Mouse (Mus musculus) stomach, embryonic 16.5 days (tissue): ENCODE measurements at regions not wholly inside any gene's neighbourhood (a gene's known extent, or its start where the extent isn't known, plus 50 kb on each side); places are given as distances from the start of the nearest gene placed in this dataset.

Source experiments
- ATAC-seq: fragments of 200-750 bp; cut with Nextera tagmentation; 2 replicates; pipeline ENCODE4 v1.8.0; 2017; ENCODE audit warnings: moderate number of reproducible peaks, moderate TSS enrichment; ENCODE audit not compliant: insufficient read depth, low FRiP score
- H3K27ac ChIP-seq: fragments of 300-500 bp; sonication (generic); 2 replicates; pipeline ENCODE4 v1.5.1; 2014; ENCODE audit warnings: low read length
- H3K27me3 ChIP-seq: fragments of 300-500 bp; sonication (generic); 2 replicates; pipeline ENCODE4 v1.6.1; 2014; ENCODE audit warnings: low read length, control low read depth, mixed read lengths; ENCODE audit not compliant: control insufficient read depth, insufficient read depth
- H3K36me3 ChIP-seq: fragments of 300-500 bp; sonication (generic); 2 replicates; pipeline ENCODE4 v1.6.1; 2014; ENCODE audit warnings: low read length; ENCODE audit not compliant: control insufficient read depth, insufficient read depth
- H3K4me1 ChIP-seq: fragments of 300-500 bp; sonication (generic); 2 replicates; pipeline ENCODE4 v1.6.1; 2014; ENCODE audit warnings: low read length, control low read depth, mixed read lengths; ENCODE audit not compliant: control insufficient read depth, insufficient read depth
- H3K4me2 ChIP-seq: fragments of 300-500 bp; sonication (generic); 2 replicates; pipeline ENCODE4 v1.6.1; 2014; ENCODE audit warnings: low read depth, low read length, mixed read lengths
- H3K4me3 ChIP-seq: fragments of 300-500 bp; sonication (generic); replicated peaks from 2 replicates; pipeline ENCODE4 v1.5.1; 2014; ENCODE audit warnings: mild to moderate bottlenecking, low read length
- H3K9ac ChIP-seq: fragments of 300-500 bp; sonication (generic); 2 replicates; pipeline ENCODE4 v1.6.1; 2014; ENCODE audit warnings: low read length
- H3K9me3 ChIP-seq: fragments of 300-500 bp; sonication (generic); replicated peaks from 2 replicates; pipeline ENCODE4 v1.6.1; 2016; ENCODE audit warnings: low read length, control low read depth; ENCODE audit not compliant: control insufficient read depth
- WGBS: fragments of 180-500 bp; shearing (Covaris S2); extraction: QIAGEN DNeasy Blood & Tissue Kit; methylation state at CpG from one replicate; pipeline ENCODE4 v1.1.7; 2014; 5-methylcytosine and 5-hydroxymethylcytosine counted together

GRCm38 (mm10) chr1:77028216-77028615 lies 486.7 kb downstream of the Epha4 start:
- 77% methylated on average over 6 of the region's 6 CpGs for WGBS
- Histone ChIP-seq H3K4me3 (no peak overlapping the region), H3K9me3 (no peaks in the 10 kb centered on the region), H3K4me1 (no peaks in the 10 kb centered on the region), H3K27ac (no peak overlapping the region), H3K4me2 (no peak overlapping the region), H3K36me3 (no peaks in the 10 kb centered on the region), H3K27me3 (no peaks in the 10 kb centered on the region), H3K9ac (no peak overlapping the region)
- ATAC-seq = no peak

GRCm38 (mm10) chr1:77029091-77029490 lies 485.8 kb downstream of the Epha4 start:
- Histone ChIP-seq H3K4me2 (no peak overlapping the region), H3K4me1 (no peaks in the 10 kb centered on the region), H3K4me3 (no peak overlapping the region), H3K27ac (no peak overlapping the region), H3K9me3 (no peaks in the 10 kb centered on the region), H3K9ac (no peak overlapping the region), H3K27me3 (no peaks in the 10 kb centered on the region), H3K36me3 (no peaks in the 10 kb centered on the region)
- no peak for ATAC-seq
- 70% methylated on average over 6 of the region's 6 CpGs for WGBS

GRCm38 (mm10) chr1:77043749-77044564 lies 470.9 kb downstream of the Epha4 start:
- WGBS = 35% methylated on average over 14 of the region's 14 CpGs
- no peaks in the 10 kb centered on the region for H3K9me3 ChIP-seq

GRCm38 (mm10) chr1:77048720-77049406 lies 466.0 kb downstream of the Epha4 start:
- Histone ChIP-seq H3K27me3 (no peaks in the 10 kb centered on the region), H3K27ac (no peak overlapping the region), H3K4me3 (no peak overlapping the region), H3K9me3 (no peaks in the 10 kb centered on the region), H3K4me1 (0 out of 2 replicates have a peak, but pooled peaks cover 2% of the 10 kb centered on the region), H3K4me2 (no peak overlapping the region), H3K9ac (no peak overlapping the region), H3K36me3 (no peaks in the 10 kb centered on the region)
- no peak for ATAC-seq
- 91% methylated on average over 7 of the region's 7 CpGs for WGBS

More at GRCm38 (mm10) chr1:77043749-77044564, 470.9 kb downstream of the Epha4 start:
- peak overlapping the region; percentile 6; the same call in 1 of the 2 replicates for H3K4me2 ChIP-seq
- H3K9ac ChIP-seq = no peak overlapping the region
- no peaks in the 10 kb centered on the region for H3K27me3 ChIP-seq
- no peak overlapping the region for H3K27ac ChIP-seq
- H3K36me3 ChIP-seq = no peaks in the 10 kb centered on the region
- H3K4me1 ChIP-seq = peaks cover 8% of the 10 kb centered on the region; the same call in 1 of the 2 replicates
- H3K4me3 ChIP-seq = no peak overlapping the region
- no peak for ATAC-seq

- peak; percentile 69; the same call in 1 of the 2 replicates for ATAC-seq
- Histone ChIP-seq H3K4me2 (no peak overlapping the region), H3K36me3 (no peaks in the 10 kb centered on the region), H3K27ac (no peak overlapping the region), H3K9ac (no peak overlapping the region), H3K4me3 (no peak overlapping the region), H3K9me3 (no peaks in the 10 kb centered on the region), H3K4me1 (no peaks in the 10 kb centered on the region), H3K27me3 (no peaks in the 10 kb centered on the region)
- WGBS = 38% methylated on average over 5 of the region's 5 CpGs
Observed at GRCm38 (mm10) chr1:77051239-77051638, 463.6 kb downstream of the Epha4 start.

- Histone ChIP-seq H3K4me1 (no peaks in the 10 kb centered on the region), H3K36me3 (no peaks in the 10 kb centered on the region), H3K4me2 (no peak overlapping the region), H3K27ac (no peak overlapping the region), H3K9ac (no peak overlapping the region), H3K9me3 (no peaks in the 10 kb centered on the region), H3K27me3 (no peaks in the 10 kb centered on the region), H3K4me3 (no peak overlapping the region)
- WGBS = 67% methylated on average over 4 of the region's 4 CpGs
- ATAC-seq = no peak
Observed at GRCm38 (mm10) chr1:77053837-77054540, 460.9 kb downstream of the Epha4 start.

GRCm38 (mm10) chr1:77062468-77062867 lies 452.4 kb downstream of the Epha4 start:
- Histone ChIP-seq H3K9me3 (no peaks in the 10 kb centered on the region), H3K4me3 (no peak overlapping the region), H3K27ac (no peak overlapping the region), H3K4me2 (no peak overlapping the region), H3K27me3 (0 out of 2 replicates have a peak, but pooled peaks cover 3% of the 10 kb centered on the region), H3K9ac (no peak overlapping the region), H3K36me3 (no peaks in the 10 kb centered on the region), H3K4me1 (no peaks in the 10 kb centered on the region)
- no peak for ATAC-seq
- 94% methylated on average over 3 of the region's 3 CpGs for WGBS

GRCm38 (mm10) chr1:77073071-77073470 lies 441.8 kb downstream of the Epha4 start:
- no peak overlapping the region for H3K27ac ChIP-seq
- no peak overlapping the region for H3K9ac ChIP-seq
- H3K27me3 ChIP-seq = no peaks in the 10 kb centered on the region
- H3K4me2 ChIP-seq = no peak overlapping the region
- peaks cover 8% of the 10 kb centered on the region; the same call in 1 of the 2 replicates for H3K4me1 ChIP-seq
- ATAC-seq = no peak
- WGBS = 37% methylated on average over 1 of the region's 1 CpGs
- H3K4me3 ChIP-seq = no peak overlapping the region
- H3K9me3 ChIP-seq = no peaks in the 10 kb centered on the region
- H3K36me3 ChIP-seq = no peaks in the 10 kb centered on the region
